Mouse (Mus musculus): ENCODE results near the gene Arfgap1.

DNA sequence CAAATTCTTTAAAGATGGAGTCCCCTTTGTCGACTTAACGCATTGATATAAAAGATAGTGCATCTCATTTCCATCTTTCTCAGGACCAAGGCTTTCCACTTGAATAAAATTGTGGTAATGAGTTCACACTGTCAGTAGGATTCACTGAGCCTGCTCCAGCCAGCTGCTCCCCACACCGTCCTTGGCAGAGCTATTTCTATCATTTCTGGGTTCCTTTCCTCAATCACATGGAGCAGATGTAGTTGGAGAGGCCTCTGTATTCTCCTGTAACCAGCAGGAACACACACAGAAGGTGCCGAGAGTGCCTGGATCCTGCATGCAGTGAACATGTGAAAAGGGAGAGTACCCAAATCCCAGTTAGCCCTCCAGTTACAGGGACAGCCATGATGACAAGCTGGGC, 23.3 kb downstream of the Arfgap1 start:
- TF ChIP-seq TAL1 (IDR thresholded peaks at IDR 0.05; ENCODE audit: low read length) = no peak
- TF ChIP-seq GATA1 (IDR thresholded peaks at IDR 0.05; ENCODE audit: low read length) = no peak
